Mouse (Mus musculus) 3T3-L1 (cell line): ENCODE measurements around the gene Col4a2.

Experiments
- DNase-seq: peaks from one replicate; pipeline ENCODE4 v3.0.0-alpha.2; 2015; ENCODE audit warnings: low read depth, low spot score

Col4a2 gene

DNA sequence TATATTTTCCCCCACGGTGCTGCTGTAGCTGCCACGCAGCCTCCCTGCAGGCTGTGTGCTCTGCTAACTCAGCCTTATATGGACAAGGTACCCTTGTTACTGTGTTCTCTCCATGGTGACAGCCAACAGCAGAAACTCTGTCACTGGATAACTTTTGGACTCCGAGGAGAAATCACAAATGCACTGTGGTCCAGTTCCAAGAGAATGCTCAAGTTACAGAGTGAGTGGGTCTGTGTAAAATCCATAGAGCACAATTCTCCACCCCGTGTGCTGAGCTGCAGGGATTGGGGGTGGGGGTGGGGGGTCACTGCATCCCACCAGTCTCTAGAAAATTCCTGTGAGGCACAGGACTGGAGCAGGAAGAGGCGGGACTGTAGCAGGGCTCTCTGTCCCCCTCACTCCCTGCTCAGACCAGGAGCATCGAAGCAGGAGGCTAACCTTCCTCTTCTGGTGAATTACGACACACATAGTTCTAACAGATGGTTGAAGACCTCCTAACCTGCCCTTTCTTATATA is 45.4 kb downstream of the Col4a2 start:
- no peak for DNase-seq

DNA sequence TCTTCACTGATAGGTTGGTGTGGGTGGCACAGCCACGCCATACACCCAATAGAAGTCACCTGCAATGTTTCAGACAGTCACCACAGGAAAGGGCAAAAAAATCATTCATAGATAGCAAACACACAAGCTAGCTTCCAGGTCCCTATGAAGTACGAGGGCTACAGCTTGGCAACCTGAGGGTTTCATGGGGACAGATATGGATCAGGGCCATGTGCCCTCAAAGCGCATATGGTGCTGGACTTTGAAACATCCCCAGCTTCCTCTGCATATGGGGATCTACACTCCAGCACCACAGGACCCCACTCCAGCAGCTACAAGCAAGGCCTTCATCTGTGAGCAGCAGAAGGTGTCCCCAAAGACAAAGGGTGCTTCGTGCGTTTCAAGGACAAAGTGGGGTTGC is 47.2 kb downstream of the Col4a2 start:
- DNase-seq, result no peak

DNA sequence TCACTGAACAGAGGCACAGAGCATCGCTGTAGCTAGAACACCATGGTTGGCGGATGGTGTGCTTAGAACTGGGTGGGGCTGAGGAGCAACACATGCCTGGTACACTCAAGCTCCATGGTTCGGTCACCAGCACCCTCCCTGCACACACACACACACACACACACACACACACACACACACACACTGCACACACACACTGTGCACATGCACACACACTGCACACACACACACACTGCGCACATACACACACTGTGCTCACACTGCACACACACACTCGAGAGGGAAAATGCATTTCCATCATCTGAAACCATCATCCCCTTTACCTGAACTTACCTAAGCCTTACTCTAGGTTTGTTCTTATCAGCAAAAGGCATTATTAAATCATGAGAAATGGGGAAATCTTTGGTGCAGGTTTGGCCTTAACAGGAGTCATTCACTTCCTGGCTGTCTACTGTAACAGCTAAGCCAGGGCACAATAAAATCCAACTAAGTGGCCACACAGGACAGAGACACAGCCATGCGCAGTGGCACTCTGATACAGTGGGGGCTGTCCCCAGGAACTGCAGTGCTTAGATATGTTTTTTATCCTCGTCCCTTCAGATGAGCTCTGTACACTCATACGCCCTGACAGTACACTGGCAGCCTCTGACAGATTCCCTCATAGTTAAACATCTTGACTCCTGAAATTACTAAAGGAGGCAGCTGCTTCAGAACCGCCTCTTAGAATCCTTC is 49.1 kb downstream of the Col4a2 start:
- no peak for DNase-seq

DNA sequence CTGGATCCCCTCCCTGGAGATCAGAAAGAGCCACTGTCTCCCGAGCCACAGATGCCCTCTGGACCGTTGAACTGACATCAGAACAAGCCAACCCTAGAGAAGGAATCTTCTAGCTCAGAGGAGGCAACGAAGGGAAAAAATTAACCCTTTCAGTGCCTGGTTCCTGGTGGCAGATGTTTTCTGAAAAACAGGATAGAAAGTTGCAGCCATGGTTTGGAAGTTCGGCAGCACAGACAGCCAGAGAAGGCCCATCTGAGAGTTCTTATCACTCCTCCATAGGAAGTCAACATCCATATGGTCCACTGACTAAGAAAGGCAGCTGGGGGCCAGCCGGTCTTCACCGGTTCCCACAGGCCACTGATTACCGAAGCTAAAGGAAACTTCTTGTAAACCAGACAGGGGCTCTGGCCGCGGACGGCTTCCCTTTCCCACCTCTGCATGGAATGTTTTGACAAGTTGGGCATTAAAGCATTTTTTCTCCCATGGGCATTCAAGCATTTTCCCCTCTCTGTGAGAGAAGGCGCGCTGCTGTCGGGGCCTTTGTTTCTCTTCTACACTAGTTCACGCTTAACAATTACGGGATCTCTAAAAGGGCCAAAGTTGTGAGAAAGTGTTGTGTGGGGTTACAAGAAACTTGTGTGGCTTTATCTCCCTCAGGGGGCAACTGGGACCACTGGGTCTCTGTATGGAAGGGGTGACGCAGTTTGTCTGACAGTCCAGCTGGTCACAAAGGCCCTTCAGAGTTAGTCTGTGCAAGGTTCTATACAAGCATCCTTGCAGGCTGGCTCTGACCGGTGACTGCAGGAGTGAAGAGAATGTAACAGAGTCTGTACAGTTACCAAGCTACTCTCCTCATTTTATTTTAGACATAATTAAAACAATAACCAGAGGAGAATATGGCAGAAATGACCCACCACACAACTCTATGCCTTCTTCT is 49.9 kb downstream of the Col4a2 start:
- DNase-seq, result no peak

DNA sequence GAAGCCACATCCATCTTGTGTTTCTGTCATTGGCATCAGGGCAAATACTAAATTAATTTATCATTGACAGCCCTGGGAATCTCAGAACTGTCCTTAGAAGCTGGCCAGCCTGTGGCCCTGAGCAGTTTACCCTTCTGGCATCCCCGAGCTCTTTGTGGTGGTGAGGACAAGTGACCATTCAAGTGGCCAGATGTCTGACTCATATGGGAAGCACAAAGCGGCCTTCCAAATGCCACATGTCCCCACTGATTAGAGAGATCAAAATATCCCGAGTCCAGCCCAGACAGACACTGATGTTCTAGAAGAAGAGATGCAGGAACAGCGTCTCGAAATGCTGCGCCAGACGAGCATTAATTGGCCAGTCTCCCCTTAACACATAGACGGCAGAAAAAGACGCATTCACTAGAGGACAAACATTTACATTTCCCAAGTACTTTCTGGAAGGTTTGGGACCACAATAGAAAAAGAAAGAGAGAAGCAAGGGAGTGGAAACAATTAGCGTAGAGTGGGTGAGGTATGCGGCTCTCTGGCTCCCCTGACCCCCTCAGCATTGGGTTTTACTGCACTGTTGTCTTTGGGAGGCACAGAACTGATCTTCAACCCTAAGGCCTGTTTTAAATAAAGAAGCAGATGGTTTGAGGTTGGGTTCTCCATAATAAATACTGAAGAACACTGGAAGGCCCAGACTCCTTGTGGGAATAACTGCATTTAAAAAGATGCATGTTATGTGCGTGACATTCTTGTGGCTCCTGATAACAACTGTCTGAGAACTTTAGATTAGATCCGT is 50.9 kb downstream of the Col4a2 start:
- no peak for DNase-seq

DNA sequence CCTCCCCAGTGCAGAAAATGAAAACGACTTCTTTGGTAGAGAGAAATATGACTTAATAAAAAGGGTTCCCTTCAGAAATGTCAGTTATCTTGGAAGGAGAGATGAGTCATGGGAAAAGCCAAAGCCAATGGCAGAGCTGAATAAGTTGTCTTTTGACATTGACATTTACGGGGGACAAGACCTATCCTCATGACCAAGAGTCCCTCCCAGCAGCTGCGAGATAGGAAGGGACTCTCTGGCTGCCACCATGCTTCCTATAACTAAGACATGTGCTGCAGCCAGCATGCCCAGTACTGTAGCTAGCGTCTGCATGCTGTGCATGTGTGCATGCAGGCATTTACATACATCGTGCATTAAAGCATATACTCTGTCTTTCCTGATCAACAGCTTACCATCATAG is 53.6 kb downstream of the Col4a2 start:
- DNase-seq, result no peak

DNA sequence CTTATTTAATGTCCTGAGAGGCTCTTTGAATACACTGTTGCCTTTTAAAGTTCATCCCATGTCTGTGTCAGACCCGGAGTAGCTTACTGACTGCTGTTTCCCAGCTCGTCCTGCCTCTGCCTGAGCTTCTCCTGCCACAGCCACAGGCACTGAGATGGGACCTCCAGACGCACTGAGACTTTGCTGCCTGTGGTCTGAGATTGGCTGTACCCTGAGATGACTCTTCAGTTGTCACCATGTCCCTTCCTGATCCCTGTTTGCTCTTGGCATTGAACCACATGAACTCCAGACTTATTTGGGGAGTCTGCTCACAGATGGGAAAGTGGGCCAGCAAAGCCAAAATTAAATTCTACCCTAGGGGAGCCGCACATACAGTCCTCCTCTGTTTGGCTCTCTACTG is 54.1 kb downstream of the Col4a2 start:
- DNase-seq, result no peak

DNA sequence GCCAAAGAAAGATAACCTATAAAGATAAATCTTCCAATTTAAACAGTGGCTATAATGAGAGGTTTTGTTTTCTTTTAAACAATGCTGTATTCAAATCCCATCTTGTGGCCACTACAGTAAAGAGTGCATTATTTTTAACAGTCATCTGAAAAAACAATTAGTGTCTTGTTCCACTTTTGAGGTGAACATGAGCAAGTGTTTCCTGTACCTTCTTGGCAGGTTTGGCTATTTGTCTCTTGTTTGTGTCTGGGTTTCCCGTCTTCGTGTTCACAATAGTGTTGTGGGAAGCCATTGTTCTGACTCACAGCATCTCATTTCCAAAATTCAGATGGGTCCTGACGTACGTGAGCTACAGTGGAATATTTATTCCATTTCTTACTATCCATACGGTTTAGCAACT is 55.1 kb downstream of the Col4a2 start:
- no peak for DNase-seq

DNA sequence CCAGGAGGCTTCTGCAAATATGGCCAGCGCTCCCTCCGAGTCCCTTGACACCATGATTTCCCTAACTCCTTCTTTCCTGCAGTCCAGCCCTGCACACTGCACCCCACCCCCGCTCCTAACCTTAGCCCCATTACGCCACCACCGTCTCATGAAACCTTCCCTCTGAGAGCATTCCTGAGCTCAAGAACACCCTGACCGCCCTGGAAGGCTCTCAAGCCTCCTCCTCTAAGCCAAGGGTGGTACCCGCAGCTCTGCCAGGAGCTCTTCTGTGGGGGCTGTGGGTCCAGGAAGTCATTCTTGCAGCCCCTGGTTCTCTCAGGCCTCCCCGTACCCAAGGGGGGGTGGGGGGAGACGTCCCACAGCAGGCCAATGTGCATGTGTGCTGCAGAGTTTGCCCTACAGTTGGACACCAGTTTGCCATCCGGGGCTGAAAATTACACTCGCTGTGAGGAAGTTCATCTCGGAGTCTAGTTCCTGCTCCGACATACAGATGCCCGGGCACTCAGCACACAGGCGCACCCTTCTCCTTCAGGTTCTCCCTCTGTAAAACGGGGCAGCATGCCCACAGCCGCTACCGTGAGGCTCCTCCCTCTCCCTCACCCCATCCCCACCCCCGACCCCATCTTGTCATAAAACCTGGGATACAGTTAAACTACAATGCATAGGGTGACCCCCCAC is 57.1 kb downstream of the Col4a2 start:
- no peak for DNase-seq

DNA sequence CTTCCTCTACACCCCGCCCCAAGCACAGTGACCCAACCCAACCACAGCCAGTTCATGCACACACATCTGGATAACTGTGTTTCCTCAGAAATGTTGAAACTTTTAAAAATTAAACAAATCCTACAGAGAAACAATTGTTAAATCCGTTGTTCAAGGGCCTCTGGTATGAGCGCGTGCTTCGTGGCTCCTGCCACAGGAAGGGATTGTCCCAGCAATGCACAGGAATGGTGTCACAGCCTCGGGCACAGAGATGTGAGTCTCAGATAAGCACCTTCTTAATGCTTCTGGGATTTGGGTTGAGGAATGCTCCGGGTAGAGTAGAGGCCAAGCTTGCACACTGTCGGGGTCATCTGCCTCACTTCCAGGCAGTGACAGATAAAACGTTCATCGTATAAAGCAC is 58.7 kb downstream of the Col4a2 start:
- peak; percentile 52 for DNase-seq

DNA sequence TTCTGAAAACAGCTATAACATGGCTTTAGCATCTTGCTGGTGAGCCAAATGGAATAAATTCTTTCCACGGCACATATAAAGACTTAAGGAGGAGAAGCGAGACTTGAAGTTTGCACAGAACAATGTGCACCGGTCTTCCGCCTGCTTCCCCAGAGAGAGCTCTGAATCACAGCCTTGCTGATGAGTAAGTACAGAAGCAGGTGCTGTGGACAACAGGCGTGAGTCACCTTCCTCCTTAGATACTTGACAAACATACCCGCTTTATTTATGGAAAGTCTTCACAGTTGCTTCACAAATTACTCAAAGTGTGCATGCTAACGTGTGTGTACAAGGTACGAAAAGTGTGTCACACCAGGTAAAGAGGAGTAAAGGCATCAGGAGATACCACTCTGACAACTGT is 59.5 kb downstream of the Col4a2 start:
- peak; percentile 95 for DNase-seq

DNA sequence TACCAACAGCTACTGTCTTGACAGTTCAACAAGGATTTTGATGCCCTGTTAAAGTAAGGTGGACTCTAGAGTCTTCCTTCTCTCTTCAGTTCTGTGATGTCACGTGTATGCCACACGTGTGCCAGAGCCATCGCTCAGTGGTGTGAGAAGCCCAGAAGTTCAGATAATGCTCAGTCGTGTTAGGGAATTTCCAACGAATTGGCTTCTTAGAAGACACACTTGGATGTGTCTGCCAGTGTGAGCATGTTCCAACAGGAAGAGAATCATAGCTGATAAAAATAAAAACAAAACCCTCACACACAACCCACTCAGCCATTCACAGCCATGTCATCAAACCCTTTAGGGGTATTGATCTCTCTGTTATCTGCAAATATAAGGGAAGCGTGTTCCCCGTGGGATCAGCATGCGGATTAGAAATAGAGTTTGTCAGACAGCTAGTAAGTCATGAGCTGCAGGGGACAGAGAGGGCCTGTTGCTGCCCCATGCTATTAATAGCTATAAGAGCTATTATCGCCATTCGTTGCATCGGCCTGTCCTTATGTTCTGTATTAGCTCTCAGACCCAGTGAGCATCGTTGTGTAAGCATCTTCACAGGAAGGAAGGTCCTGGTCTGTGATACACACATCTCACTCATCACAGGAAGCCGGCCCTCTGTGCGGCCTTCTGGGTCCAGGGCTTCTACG is 61.2 kb downstream of the Col4a2 start:
- DNase-seq, result no peak

DNA sequence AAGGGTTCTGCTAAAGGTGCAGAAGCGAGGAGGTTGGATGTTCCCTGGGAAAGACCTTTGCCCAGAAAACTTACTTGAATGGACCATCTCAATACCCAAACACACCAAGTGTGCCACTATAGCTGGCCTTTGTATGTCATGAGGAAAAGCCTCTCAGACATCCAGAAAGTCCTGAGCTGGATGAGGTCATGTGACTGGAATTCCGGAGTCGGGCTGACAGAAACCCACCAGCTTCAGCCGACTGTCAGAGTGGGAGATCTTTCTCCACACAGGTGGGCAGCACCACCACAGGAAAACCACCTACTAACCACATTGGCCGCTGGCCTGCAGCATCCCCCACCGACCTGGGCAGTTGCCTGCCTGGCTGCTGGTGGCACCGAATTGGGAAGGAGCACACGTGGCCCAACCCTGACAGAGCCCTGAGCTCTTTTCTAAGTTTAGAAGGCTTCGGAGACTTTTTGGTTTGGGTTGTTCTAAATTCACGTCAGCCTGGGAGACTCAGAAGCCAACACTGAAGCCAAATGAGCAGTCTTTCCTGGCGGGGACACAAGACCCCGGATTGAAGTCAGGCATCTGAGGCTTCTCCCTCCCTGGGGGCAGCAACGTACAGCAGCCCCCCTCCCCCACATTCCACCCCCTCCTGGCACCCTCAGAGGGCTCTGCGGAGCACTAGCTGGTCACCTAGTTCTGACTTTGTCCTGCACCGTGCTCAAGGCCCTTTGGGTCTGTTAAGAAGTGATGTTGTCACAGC is 61.9 kb downstream of the Col4a2 start:
- DNase-seq, result no peak

DNA sequence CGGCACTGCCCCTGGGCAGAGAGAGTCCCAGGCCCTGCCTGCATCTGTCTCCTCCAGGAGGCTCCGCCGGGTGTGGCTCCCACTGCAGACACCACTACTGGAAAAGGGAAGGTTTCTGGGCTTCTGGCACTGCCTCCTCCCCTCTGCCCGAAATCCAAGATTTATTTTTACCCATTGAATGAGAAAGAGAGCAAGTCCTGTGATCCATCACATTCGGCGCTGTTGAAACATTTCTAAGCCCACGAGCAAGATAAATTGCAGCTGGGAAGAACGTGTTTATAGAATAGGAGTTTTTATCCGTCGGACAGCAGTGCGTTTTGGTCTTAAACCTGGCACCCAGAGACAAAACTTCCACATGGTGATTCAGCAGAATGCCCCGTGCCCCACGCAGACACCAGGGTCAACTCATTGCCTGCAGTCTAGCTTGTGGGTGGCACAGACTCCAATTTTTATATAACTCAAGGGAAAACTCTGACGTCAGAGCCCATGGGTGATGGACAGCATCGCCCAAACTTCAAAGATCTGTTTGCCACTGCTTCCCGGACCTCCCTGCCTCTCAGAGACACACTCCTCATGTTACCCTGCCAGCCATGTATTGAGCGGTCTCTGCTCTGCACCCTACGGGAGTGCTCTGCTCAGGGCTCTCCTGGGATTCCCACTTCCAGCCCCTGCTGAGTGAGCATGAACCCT is 63.3 kb downstream of the Col4a2 start:
- peak; percentile 51 for DNase-seq

DNA sequence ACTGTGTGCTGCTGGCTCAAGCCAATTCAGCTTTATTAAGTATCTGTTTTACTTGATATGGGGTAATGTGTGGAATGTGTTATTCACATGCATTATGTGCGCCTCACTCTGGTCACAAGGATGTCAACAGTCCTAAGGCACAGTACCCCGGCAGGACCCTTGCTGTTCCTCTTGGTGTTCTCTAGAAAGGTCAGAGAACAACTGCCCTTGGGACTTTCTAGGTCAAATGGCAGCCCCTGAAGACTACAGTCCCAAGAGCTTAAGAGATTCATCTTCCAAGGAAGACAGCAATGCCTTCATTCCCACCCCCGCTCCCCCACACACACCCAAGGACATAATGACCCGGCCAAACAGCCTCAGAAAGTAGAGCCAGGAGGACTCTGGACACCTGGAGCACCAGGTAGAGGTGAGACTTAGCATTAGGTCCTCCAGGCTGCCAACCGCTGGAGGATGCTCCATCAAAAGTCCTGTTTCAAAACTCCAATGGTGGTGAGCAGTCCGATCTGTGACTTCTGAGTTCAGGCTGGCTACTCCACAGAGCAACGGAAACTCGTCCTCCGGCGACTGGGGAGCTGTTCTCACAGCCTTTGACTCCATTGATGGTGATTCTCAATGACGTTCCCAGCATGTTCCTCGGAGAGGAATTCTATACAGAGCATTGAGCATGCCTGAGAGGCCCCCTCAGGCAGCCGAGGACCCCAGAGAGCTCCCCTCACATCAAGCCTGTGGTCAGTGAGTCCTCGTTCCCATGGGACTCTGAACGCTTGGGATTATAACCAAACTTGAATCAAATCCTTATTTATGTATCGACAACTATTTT is 65.0 kb downstream of the Col4a2 start:
- no peak for DNase-seq

DNA sequence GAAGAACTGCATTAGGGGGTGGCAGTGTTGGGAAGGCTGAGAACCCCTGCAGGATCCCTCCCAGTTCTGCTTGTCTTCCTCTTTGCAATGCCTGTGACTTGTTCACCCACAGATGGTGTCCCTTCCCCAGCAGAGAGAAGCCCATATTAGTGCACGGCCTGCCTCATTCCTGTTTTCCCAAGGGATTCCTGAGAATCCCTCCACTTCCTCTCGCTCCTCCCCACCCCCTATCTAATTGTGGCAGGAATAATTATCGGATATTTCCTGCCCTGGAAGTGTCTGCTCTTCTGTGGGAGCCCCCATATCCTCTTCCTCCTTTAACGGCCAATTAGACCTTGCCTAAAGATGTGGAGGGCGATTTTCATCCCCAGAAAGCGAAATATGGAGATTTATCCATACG is 67.0 kb downstream of the Col4a2 start:
- DNase-seq, result no peak

DNA sequence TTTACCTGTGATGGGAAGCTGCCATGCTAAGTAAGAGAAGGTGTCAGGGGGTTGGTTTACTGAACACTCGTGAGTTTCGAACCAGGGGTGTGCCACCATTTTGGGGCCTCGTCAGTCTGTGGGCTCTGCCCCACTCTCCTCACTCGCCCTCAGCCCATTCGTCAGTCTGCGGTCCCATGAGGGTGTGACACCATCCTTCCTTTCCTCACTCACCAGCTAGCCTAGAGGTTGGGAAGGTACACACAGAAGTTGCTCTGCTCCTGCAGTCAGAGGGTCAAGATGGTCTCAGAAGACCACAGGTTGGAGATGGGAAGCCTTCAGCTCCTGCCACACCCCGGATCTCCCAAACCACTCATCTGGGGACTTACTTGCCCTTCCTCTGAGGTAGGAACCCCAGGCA is 68.9 kb downstream of the Col4a2 start:
- DNase-seq, result no peak

DNA sequence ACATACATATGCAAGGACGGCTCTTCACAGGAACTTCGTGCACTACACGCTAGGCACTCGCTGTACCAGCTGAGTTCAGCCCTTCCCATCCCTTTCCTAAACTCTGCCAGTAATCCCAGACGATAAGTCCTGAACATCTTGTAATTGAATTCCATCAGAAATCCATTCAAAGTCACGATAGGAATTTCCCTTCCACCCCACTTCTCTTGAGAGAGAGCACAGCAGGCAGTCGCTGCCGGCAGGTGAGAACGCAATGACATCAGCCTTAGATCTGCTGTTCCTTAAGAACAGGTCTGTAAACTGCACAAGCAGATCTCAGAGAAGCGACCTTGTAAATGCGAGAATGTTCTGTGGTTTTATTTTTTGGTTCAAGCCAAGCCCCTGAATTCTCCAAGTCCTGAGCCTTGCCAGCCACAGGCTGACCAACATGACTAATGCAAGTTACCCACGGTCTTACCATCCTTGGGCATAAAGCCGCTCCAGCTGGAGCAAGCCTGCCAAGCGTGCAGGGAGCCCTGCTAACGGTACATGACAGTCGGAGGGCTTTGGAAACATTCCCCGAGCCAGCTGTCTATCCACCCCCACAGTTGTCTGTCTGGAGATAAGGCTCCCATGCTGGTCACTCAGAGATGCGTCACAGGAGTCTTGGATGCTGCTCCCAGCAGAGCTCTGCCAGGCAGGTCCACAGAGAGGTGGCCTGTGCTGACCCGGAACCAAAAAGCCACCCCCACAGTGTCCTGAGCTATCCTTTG is 69.6 kb downstream of the Col4a2 start:
- DNase-seq, result peak; percentile 97
